Mouse (Mus musculus) heart, postnatal 4 days (tissue): ENCODE results near the gene Kcnq5. TPM values are rescaled to one million over a fixed set of nuclear protein-coding genes. Genes with fewer than 3 reads are reported as not detected.
"Not testable (repeated sequence)": the region's sequence is repeated elsewhere in the genome, so short reads cannot be mapped to it uniquely, and the experiment has no call there.

Experiments
- DNase-seq: peaks from one replicate; pipeline ENCODE4 v3.0.0; 2021
- total RNA-seq, 2 experiments: library from RNA; stranded (reverse); gene quantifications; 2 replicates each; pipeline ENCODE4 v1.2.3; 2021

The Kcnq5 gene
- total RNA-seq, 2 experiments from 2014 or later, result 10.1 to 12.5 TPM

DNA sequence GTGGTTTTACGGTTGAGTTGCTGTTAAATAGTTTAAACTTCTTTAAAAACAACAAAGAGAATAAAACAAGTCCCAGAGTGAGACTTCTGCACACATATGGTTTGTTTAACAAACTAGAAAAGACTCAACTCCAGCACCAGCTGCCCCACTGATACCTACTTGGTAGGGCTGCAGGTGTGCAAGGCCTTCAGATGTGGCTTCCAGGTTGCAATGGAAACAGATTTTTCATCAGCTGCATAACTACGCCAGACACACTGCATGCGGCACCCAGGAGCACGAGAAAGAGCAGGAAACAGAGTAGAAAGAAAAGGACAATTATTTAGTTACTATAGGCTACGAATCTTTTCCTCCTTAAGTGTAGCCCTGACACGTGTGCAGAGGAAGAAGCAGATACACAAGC lies 492.4 kb downstream of the Kcnq5 start:
- no peak for DNase-seq

- DNase-seq, result no peak
These were observed 495.3 kb downstream of the Kcnq5 start for GRCm38 (mm10) chr1:21466431-21466830.

- DNase-seq, result peak; percentile 80
These were observed 500.6 kb downstream of the Kcnq5 start for GRCm38 (mm10) chr1:21460941-21461689.

GRCm38 (mm10) chr1:21458581-21458980 lies 503.2 kb downstream of the Kcnq5 start:
- DNase-seq, result no peak

DNA sequence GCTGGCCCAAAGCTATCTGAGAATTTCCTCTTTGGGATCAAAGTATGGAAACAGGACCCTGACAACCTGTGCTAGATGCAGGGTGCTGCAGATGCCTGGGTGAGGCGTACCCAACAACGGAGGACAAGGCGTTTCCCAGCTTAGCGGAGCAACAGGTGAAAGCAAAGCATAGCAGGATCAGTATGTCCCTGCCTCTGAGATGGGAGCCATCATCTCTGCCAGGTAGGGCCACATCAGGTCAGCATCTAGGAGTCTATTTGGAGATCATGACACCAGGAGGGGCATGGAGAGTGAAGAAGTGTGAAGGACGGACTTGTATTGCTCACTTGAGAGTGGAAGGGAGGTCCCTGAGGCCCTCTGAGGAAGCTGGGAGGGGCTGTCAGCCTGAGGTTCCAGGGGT lies 505.8 kb downstream of the Kcnq5 start:
- DNase-seq, result no peak

GRCm38 (mm10) chr1:21448227-21448626 lies 513.5 kb downstream of the Kcnq5 start:
- peak; percentile 41 for DNase-seq

DNA sequence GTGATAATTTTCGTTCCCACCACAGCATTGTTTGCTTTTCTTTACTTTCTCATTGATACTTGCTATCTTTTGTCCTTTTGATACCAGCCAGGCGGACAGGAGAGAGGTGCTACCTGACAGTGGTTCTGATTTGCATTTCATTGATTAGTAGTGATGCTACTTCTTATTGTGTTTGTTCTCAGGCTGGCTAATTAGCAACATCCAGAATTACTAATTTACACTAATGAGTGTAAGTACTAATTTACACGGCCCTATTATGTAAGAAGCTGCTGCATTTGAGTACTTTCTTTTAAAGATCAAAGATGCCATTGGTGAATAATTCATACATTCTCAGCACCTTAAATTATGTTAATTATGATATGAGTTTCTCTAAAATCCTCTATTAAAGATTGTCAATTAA lies 525.0 kb downstream of the Kcnq5 start:
- no peak for DNase-seq

GRCm38 (mm10) chr1:21434853-21435252 lies 526.9 kb downstream of the Kcnq5 start:
- DNase-seq, result no peak

GRCm38 (mm10) chr1:21431666-21432065 lies 530.1 kb downstream of the Kcnq5 start:
- DNase-seq, result no peak

GRCm38 (mm10) chr1:21428079-21428478 lies 533.7 kb downstream of the Kcnq5 start:
- DNase-seq, result no peak

DNA sequence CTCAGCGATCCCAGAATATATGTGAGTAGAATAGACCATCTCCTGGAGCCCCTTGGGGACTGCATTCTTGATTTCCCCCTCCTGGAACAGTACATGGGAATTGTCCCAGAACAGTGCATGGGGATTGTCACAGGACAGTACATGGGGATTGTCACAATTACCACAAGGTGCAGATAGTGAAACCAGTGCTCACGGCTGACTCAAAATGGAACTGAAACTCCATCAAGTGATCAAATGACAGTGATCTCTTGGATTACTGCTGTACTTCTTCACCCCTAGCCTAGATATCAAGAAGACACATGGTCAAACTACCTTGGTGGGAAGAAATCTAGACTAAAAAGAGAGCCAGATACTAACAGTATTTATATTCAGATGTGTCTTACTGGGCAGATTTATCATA lies 536.1 kb downstream of the Kcnq5 start:
- no peak for DNase-seq

DNA sequence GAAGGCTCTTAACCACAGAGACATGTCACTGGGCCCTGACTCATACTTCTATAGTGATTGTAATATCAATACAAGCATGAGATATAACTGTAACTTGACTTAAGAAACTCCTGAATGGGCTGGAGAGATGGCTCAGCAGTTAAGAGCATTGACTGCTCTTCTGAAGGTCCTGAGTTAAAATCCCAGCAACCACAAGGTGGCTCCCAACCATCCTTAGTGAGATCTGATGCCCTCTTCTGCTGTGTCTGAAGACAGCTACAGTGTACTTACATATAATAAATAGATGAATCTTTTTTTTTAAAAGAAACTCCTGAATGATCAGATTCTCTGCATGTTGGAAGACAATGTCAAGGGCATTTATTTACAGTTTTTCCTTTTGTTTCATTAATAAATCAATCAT lies 542.4 kb downstream of the Kcnq5 start:
- peak; percentile 17 for DNase-seq

GRCm38 (mm10) chr1:21412197-21412555 lies 549.6 kb downstream of the Kcnq5 start:
- no peak for DNase-seq

- peak; percentile 50 for DNase-seq
These were observed 550.2 kb downstream of the Kcnq5 start for GRCm38 (mm10) chr1:21411331-21412196.

- no peak for DNase-seq
These were observed 554.5 kb downstream of the Kcnq5 start for GRCm38 (mm10) chr1:21407266-21407665.

- DNase-seq, result peak; percentile 44
These were observed 558.9 kb downstream of the Kcnq5 start for GRCm38 (mm10) chr1:21402804-21403203.

GRCm38 (mm10) chr1:21391138-21391671 lies 570.5 kb downstream of the Kcnq5 start:
- no peak for DNase-seq

DNA sequence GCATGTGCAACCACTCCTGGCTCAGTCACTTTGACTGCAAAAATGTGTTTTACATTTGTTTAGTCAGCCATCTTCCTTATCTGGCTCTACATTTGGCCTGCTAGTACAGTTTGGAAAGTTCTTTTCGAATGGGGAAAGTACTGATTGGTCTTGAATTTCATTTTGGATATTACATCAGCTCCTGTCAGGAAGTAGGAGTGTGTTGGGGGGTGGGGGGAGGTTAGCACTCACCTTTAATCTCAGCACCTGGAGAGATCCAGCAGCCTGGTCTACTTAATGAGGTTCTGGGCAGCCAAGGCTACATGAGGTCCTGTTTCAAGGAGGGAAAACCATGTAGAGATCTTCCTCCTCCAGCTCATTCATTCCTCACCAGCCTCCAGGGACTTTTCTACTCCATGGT lies 578.5 kb downstream of the Kcnq5 start, which contains the start of gene Khdc1b:
Gene Khdc1b, plus strand, starts transcription at position 301 of the 400 bp plus-strand sequence.
- DNase-seq, result no peak

DNA sequence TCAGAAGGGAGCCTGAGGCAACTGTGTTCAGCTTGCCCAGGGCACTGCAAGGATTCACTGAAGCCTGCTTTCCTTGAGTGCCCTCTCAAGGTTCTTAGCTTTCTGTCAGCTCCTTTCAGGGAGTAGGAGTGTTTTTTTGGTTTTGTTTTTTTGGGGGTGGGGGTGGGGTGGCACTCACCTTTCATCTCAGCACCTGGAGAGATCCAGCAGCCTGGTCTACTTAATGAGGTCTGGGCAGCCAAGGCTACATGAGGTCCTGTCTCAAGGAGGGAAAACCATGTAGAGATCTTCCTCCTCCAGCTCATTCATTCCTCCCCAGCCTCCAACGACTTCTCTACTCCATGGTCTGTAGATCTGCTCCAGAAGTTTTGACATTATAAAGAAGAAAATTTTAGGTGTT lies 593.7 kb downstream of the Kcnq5 start, which contains the start of gene Khdc1c:
Gene Khdc1c, plus strand, starts transcription at position 301 of the 400 bp plus-strand sequence.
- DNase-seq, result not testable (repeated sequence)

DNA sequence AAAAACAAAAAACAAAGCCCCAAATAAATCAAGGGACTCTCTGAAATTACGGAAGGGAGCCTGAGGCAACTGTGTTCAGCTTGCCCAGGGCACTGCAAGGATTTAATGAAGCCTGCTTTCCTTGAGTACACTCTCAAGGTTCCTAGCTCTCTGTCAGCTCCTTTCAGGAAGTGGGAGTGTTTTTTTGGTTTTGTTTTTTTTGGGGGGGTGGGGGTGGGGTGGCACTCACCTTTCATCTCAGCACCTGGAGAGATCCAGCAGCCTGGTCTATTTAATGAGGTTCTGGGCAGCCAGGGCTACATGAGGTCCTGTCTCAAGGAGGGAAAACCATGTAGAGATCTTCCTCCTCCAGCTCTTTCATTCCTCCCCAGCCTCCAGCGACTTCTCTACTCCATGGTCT lies 612.4 kb downstream of the Kcnq5 start, which contains the start of gene Khdc1a:
Gene Khdc1a, plus strand, starts transcription at position 301 of the 400 bp plus-strand sequence.
- DNase-seq, result no peak
